Mouse (Mus musculus): ENCODE results near the gene Itgb1bp1. TPM values are rescaled to one million over a fixed set of nuclear protein-coding genes. Genes with fewer than 3 reads are reported as not detected.

Itgb1bp1 gene
- total RNA-seq, 2 experiments from 2014 or later, result 58.7 to 63.3 TPM

DNA sequence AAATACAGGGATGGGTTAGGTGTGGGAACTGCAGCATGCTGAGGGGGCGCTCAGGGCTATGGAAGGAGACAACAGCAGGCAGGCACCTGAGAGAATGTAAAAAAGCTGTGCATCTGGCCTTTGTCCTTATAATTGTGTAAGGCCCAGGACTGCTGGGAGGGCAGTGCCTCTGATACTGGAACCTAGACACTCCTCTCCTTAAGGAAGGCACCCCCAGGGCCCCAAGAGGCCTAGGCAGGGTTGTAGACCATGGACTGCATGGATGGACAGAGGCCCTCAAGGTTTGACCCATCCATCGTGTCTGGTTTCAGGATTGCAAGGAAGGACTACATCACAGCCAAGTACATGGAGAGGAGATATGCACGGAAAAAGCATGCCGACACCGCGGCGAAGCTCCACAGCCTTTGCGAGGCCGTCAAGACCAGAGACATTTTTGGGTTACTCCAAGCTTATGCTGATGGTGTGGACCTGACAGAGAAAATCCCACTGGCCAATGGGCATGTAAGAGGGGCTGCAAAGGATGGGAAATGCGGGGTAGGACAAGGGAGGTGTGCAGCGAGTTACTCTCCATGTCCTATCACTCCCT, 41.6 kb downstream of the Itgb1bp1 start:
- no peak for DNase-seq

DNA sequence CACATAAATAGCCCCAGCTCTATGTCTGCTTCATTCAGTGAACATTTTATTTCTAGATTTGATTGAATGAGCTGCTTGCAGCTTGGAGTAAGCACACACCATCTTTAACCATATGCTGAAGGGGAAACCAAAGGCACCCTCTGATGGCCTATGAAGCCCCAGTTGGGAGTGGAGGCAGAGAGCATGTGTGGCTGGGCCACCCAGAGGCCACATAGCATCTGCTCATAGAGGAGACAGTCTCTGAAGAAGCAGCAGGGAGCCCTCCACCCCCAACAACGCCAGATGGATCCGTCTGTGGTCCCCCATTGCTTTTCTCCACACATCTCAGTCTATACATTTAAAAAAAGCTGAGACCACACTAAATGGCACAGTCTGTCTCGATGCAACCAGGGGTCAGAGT, 44.1 kb downstream of the Itgb1bp1 start:
- DNase-seq, result no peak

DNA sequence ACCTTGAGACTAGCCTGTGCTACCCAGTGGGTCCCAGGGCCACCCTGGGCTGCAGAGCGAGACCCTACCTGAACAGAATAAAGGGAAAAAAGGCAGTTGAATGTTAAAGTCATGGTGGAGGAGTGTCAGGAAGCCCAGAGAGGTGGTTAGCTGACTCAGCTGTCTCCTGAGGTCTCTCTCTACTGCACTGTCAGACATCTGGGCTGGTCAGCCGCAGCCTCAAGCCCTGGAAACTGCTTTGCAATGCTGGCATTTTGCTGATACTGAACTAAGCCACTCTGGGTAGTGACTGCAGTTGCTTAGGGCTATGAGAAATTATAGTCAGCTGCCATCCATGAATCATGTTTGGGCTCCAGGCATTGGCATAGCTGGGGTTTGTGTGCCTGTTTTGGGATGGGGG, 51.5 kb downstream of the Itgb1bp1 start:
- DNase-seq, result no peak

DNA sequence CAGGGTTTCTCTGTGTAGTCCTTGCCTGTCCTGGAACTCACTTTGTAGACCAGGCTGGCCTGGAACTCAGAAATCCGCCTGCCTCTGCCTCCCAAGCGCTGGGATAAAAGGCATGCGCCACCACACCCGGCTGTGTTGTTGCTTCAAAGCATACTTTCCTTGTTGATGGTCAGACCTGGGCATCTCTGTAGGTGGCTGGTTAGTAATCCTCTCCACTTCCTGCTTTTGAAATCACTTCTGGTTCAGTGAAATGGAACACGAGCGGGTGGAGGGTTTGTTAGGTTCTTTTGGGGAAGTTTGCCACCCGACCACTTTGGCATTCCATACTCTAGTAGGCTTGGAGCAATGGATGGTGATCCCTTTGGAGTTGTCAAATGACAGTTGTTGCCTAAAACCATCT, 52.4 kb downstream of the Itgb1bp1 start:
- DNase-seq, result no peak

DNA sequence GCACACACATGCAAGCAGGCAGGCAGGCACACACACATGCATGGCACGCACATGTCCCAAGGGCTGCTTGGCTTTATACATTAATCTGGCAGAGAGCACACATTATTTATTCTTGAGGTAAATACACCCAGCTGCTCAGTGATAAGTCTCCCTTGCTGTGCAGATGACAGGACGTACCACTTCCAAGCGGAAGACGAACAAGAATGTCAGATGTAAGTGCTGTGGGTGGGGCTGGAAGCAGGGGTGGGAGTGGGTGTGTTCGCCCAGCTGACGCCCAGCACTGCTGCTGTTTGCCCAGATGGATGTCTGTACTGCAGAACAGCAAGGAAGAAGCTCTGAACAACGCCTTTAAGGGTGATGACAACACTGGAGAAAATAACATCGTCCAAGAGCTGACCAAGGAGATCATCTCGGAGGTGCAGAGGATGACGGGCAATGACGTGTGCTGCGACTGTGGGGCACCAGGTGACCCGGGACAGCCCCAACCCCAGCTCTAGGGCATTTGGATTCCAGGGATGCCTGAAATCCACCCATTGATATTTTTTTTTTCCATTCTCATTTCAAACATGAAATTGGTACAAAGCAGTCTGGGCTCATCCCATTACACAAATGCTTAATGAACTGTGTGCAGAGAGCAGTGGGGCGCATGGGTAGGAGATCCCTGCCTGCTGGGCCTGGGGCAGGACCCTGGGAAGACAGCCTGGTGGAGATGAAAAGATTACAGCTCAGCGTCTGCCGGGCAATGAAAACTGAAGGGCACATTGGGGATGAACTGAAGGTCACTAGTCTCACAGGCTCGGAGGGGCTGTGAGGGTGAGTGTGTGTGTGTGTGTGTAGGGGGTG, 56.8 kb downstream of the Itgb1bp1 start:
- no peak for DNase-seq

DNA sequence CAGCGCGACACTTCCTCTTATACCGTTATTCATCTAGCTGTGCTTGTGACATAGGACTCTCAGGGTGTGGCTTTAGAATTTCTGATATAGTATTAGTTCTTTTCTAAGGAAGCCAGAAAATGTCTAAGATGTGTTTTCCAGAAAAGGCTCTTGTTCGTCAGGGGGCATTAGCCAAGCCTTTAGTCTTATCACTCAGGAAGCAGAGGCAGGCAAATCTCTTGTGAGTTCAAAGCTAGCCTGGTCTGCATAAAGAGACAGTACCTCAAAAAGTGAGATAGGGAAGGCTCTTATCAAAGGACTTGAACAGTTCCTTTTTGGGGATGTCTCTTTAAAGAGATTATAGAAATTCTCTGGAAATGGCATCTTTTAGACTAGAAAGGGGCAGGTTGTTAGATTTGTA, 57.4 kb downstream of the Itgb1bp1 start:
- no peak for DNase-seq

DNA sequence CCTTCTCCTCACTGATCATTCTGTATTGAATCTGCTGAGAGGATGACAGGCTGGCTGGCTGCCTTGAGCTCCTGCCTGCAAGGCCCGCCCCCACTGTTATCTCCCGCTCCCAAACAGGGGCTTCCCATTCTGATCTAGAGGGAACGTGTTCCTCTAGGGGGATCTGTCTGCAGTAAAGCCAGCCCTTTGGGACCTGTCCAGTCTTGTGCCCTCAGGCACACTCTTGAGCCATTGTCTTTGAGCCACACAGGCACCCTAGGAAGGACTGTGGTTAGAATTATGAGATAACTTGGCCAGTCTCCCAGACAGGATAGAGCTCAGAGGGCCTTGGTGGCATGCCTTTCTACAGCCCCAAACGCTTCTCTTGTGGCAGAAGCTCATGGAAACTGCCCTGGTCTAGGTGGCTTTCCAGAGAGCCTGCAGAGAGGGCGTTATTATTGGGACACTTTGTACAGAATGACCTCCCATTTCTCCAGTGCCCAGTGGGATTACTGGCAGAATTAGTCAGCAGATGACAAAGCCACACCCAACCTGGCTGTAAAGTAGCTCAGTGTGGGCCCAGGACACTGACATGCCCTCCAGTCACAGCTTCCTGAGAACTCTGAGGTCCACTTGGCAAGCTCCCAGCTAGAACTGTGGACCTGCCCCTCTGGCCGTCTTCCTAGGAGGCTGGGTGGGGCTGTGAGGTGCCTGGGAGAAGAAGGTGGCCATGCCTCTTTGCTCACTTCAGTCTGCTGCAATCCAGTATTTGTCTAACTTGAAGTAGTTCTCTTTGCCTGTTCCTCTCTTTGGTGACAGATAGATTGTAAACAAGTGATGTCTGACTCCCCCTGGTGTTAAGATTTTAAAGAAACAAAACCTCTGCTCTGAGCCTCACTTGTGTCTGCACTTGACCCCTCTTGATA, 58.8 kb downstream of the Itgb1bp1 start:
- peak; percentile 86 for DNase-seq

DNA sequence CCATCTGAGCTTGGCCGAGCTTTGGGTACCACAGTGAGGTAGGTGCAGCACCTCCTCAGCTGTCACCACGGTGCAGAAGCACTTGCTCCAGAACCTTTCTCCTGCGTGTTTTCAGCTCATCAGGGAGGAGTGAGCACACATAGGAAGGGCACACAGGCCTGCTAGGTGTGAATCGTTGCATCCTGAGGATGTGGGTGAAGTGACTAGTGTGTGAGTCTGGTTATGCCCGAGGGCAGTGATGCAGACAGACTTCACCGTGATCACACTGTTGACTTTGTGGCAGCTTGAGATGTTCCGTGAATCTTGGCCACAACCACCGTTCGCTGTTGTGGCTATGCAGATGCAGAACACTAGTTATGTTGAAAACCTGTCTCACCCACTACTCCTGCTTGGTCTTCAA, 59.8 kb downstream of the Itgb1bp1 start:
- DNase-seq, result no peak

DNA sequence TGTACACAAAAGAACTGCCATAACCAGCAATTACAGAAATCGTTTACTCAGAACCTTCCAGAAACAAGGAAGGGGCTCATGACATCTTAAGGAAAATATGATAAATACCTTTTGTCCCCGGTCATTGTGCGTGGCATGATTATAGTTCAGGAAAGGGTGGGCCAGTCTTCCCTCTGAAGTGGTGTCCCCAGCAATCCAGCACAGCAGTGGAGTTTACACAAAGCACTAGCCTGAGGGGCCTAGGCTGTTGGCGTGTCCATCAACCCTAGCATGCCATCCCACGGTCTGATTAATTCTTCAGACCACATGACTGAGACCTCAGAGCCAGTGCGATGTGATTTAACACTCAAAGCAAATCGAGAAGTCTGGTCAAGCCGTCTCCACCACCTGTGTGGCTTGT, 60.7 kb downstream of the Itgb1bp1 start:
- no peak for DNase-seq

DNA sequence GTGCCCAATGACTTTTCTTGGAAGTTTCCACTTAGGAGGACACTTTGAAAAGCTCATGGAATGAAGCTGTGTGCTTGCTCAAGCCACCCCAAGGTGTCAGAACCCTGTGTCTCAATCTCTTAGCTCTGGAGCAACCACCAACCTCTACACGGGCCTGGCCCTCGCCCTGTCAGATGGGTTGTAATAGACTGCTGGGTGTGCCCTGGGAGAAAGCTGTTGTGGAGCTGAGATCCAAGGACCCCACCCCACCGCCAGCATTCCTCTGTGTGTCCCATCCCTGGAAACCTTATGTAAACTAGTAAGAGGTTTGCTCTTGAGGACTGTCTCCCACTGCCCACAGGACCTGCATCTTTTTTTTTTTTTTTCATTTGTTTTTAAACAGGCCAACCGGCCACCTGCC, 62.2 kb downstream of the Itgb1bp1 start:
- DNase-seq, result peak; percentile 37

DNA sequence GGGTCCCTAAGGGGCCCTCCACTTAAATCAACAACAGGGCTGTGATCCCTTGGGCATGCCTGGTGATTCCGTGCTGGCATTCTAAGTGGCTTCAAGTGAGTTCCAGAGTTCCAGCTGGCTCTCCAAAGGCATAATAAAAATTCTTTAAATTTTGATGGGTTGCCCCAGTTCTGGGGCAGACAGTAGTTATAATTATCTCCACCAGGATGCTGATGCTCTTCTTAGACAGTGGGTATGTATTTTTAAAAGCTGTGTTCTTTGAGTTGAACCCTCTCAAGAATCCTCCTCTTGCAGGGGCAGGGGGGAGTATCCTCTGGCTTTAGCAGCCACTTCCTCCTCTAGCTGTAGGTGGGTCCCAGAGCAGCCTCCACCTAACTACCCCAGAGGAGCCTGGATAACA, 65.5 kb downstream of the Itgb1bp1 start:
- DNase-seq, result no peak

DNA sequence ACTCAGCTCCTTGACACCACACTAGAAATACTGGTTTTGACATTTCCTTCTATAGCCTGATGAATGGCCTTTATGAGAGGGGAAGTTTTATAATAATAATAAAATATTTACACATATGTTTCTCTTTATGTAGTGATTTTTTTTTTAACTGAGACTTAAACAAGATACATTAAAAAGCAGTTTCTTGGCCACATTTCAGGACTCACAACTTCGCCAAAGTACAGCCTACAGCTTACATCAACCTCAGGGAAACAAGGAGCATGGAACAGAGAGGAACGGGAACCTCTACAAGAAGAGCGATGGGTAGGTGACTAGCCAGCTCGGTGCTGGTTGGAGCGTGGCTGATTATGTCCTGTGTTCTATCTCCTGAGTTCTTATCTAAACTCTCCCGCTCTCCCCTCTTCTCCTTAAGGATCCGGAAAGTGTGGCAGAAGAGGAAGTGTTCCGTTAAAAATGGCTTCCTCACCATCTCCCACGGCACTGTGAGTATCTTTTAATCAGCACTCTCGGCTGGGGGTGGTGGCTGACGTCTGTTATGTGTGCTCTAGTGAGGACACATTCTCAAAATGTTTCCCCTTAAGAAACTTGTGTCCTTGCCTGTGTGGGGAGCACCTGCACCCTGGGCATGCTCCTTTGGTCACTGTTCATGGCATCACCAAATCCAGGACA, 68.2 kb downstream of the Itgb1bp1 start:
- DNase-seq, result no peak

DNA sequence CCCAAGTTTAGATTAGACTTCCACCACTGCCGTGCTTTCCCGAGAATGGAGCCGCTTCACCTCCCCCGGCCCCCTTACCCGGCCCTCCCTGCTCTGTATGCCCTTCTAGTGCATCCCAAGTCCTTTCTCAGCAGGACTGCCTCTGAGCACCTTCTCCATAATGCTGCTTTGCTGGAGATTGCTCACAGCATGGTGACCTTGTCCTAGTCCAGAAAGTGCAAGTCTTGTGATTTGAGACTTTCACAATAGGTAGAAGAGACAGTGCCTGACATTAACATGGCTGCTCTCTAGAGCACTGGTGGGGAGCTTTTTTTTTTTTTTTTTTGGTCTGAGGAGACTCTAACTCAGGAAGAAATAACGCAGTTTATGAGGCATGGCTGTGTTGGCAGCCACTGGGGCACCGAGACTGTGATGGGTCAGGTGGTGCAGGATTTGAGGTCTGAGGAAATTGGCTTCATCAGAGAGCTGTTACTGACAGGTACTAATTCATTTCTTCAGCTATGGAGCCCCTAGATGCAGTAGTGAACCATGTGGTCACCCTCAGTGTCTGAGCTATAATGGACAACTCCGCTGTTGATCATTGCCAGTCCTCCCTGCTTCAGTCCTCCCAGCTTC, 71.4 kb downstream of the Itgb1bp1 start:
- DNase-seq, result no peak

DNA sequence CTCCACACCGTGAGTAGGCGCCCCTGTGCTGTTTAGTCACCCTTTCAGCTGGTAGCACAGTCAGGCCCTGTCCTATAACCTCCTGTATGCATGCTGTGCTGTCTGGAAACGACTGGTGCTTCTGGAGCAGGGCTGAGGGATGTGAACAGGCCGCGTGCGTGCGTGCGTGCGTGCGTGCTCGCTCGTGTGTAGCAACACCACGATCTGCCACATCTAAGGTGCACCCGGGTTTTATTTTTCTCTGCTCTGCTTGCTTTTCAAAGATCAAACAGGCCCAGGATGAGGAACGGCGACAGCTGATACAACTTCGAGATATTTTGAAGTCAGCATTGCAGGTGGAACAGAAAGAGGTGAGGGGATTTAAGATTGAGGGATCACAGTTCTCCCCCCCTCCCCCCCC, 73.2 kb downstream of the Itgb1bp1 start:
- DNase-seq, result no peak

DNA sequence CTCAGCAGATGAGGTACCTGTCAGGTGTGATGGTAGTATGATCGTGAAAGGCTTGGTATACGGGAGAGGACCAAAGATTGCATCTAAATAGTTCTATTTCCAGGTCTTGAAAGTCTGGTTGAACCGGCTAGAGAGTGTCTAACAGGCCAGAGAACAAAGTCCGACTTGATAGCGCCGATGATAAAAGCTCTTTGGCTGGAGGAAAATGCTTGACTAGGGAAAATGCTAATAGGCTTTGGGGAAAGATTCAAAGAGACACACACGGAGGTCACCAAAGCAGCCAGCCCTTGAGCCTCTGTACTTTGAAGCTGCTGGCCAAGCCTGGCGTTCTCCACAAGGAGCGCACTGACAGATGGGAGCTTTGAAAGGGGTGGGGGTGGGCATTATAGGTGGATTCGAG, 76.8 kb downstream of the Itgb1bp1 start:
- DNase-seq, result no peak

DNA sequence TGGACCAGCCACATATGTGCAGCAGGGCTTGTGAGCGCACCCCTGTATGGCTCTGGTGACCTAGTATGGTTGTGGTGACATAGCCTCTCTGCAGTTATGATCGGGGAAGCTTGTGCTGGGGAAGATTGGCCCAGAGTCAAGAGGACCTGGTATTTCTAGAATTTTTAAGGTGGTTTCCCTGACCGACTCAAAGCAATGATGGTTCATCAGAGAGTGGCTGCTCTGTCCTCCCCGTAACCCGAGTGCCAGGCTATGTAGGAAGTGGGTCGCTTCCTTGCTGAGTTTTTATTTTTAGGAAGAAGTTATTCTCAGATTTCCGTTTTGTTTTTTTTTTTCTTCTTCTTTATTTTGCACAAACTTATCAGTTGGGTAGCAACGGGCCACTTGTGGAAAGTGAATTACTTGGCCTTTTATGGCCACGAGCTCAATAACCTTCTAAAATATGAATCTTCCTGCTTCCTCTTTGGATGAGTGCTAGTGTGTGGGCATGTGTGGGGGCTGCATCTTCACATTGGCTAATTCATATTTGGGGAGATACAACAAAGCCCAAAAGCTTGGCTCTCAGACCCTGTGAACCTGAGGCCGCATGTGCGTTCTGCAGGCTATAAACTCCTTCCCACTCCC, 77.8 kb downstream of the Itgb1bp1 start:
- no peak for DNase-seq

DNA sequence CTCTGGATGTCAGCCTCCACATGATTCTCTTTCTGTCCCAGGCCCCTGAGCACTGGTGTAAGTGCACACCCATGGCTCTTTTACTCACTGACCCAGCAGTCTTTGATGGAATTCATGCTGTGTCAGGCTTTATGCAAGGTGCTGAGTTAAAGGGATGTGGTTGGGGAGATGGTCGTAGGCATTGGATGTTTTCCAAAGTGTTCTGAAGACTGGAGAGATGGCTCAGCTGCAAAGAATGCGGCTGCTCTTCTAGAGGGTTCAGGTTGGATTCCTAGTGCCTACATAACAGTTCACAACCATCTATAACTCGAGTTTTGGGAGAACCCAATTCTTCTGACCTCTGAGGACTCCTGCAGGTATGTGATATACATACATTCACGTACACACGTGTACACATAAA, 78.7 kb downstream of the Itgb1bp1 start:
- DNase-seq, result no peak

DNA sequence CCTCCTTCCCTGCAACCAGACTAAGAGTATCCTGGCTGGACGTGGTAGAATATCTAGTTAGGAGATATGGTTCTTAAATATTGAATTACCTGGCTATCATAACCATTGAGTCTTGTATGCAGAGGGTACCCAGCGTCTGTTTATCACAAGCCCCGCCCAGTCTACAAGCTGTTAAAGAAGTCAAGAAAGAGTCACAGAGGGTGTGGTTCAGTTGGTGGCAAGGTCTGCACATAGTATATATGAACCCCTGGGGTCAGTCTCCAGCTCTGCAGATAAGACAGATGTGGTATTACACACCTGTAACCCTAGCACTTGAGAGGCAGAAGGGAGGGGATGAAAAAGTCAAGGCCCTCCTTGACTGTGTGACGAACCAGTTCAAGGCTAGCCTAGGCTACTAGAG, 80.3 kb downstream of the Itgb1bp1 start:
- no peak for DNase-seq

DNA sequence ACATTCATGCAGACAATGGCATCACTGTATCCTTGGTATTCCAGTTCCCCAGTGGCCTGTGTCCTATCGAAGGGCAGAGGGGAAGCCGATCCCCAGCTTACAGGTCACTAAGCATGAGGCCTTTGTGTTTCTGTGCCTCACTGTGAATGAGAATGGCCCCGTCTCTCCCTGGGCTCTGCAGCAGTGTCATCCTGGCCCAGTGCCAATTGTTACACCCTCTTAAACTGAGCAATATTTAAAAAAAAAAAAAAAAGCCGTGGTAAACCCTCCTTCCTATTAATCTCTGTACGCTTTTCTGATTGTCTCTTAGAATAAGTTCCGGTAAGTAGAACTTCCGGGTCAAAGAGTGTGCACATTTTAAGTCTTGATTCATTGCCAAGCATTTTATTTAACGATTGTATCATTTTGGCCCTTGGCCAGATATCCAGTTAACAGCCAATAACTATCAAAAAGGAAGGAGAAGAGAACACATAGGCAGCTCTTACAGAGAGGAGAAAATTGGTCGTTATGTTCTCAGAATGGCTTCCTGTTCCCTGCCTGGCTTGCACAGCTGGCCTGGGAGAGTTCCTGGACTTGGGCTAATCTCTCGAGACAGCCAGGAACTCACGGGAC, 81.3 kb downstream of the Itgb1bp1 start:
- DNase-seq, result peak; percentile 56

DNA sequence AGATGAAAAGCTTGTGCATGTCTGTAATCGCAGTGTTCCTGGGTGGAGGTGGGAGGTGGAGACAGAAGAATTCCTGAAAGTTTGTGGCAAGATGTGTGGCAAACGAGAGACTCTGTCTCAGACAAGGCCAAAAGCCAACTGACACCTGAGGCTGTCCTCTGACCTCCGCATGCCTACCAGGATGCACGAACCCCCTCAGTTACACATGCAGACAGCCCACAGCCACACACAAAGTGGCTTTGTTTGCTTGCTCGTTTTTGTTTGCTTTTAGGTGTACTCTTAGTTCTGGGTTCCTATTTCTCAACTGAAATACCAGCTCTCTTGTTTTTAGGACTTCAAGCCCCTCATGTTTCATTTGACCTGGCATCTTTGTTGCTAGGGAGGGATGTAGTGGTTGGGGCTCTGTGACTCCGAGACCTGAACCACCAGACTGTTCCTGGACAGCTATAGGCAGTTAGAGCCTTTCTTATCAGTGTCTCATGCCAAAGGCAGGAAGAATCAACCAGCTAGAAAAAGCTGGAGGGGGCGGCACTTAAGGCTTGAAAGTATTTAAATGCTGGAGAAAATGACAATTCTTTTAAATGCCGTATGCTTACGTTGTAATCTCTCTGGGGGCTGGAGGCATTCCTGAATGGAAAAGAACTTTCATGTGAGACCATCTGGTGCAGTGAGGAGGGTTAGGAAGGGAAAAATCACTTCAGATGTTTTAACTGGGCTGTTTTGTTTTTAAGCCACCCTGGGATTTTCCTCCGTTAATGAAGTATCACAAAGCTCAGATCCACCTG, 84.4 kb downstream of the Itgb1bp1 start:
- no peak for DNase-seq
